In the genomic region with DNA sequence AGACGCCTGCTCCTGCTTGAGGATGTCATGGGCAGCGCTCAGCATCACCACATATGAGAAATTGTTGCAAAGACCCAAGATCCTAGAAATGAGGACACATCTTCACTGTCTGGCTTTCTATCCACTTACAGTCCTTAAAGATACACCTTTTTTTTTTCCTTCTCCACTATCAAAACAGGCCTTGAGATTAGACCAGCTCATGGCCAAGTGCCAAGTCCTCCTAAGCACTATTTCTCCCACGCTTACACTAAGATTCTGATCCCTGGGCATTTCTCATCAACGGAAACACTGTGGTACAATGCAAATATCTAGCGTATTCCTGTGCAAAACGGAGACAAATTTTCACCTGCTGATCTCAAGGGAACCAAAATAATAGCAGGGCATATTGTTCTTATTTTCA, we compare ENCODE assay signal across 22 mouse cellular contexts. TPM values are rescaled to one million over a fixed set of nuclear protein-coding genes. Genes with fewer than 3 reads are reported as not detected.
DNase-seq lines count a peak whose midpoint lies in the region; ATAC-seq and TF ChIP-seq lines count a peak whose summit lies in the region.
"Had no signal": no experiment of that assay in that cellular context is flagged by ENCODE, and none has a peak within 500 bp of the region (broad histone marks: within the 10 kb centered on the region; RNA-seq: fewer than 3 reads in every experiment).

No protein-coding gene starts in this region.

- no peak for TF ChIP-seq EP300 in liver, postnatal 0 days (IDR thresholded peaks at IDR 0.05; ENCODE audit: low read depth)

- intact Hi-C loops in left cerebral cortex, adult 2 months (cut with DNase I), result loop anchor here (2.0 kb wide), 1 partner anchor 113 kb away; the partner anchor contains the start of genes Bola2 and Slx1b

- ATAC-seq in embryonic facial prominence, embryonic 13.5 days (ENCODE audit: insufficient number of reproducible peaks, insufficient read depth, low FRiP score, low TSS enrichment, low read depth), result no peak
- no peak for ATAC-seq in liver, postnatal 0 days
- ATAC-seq in liver, embryonic 12.5 days, result no peak
- no peak for ATAC-seq in embryonic facial prominence, embryonic 14.5 days (ENCODE audit: low read depth)

- TF ChIP-seq CTCF in liver, postnatal 0 days (IDR thresholded peaks at IDR 0.05; ENCODE audit: low read depth), result no peak
- no peak for TF ChIP-seq CTCF in left cerebral cortex, adult 2 months (IDR thresholded peaks at IDR 0.05)

- H3K4me2 ChIP-seq in embryonic facial prominence, embryonic 13.5 days, result peak overlapping the region; percentile 88
- no peak overlapping the region for H3K4me2 ChIP-seq in liver, postnatal 0 days (ENCODE audit: low read depth, low read length)
- no peak overlapping the region for H3K4me2 ChIP-seq in liver, embryonic 12.5 days
- H3K4me2 ChIP-seq in embryonic facial prominence, embryonic 14.5 days (ENCODE audit: low read depth, low read length), result 0 out of 2 replicates have a peak overlapping the region, but pooled peaks have one; percentile 76

- WGBS in embryonic facial prominence, embryonic 13.5 days, result 84% methylated on average over 6 of the region's 6 CpGs
- WGBS in embryonic facial prominence, embryonic 10.5 days, result 92% methylated on average over 6 of the region's 6 CpGs
- 77% methylated on average over 6 of the region's 6 CpGs for WGBS in liver, postnatal 0 days (ENCODE audit: insufficient replicate concordance)
- 81% methylated on average over 6 of the region's 6 CpGs for WGBS in liver, embryonic 12.5 days (ENCODE audit: insufficient replicate concordance)
- WGBS in embryonic facial prominence, embryonic 14.5 days, result 76% methylated on average over 6 of the region's 6 CpGs
- WGBS in limb, embryonic 10.5 days, result 94% methylated on average over 6 of the region's 6 CpGs

- H3K27ac ChIP-seq in embryonic facial prominence, embryonic 13.5 days, result no peak overlapping the region
- H3K27ac ChIP-seq in embryonic facial prominence, embryonic 10.5 days (replicated peaks), result no peak overlapping the region
- H3K27ac ChIP-seq in liver, postnatal 0 days (ENCODE audit: low read depth), result no peak overlapping the region
- no peak overlapping the region for H3K27ac ChIP-seq in liver, embryonic 12.5 days
- H3K27ac ChIP-seq in embryonic facial prominence, embryonic 14.5 days (replicated peaks; ENCODE audit: low read depth, low read length), result no peak overlapping the region
- H3K27ac ChIP-seq in limb, embryonic 10.5 days, result no peak overlapping the region
- no peak overlapping the region for H3K27ac ChIP-seq in left cerebral cortex, adult 2 months
- H3K27ac ChIP-seq: embryonic facial prominence, embryonic 12.5 days; heart, embryonic 10.5 days had no signal

- H3K4me3 ChIP-seq in embryonic facial prominence, embryonic 13.5 days, result 0 out of 2 replicates have a peak overlapping the region, but pooled peaks have one; percentile 11
- H3K4me3 ChIP-seq in embryonic facial prominence, embryonic 10.5 days, result no peak overlapping the region
- H3K4me3 ChIP-seq in liver, postnatal 0 days (ENCODE audit: low read depth, low read length), result no peak overlapping the region
- H3K4me3 ChIP-seq in liver, embryonic 12.5 days, result no peak overlapping the region
- no peak overlapping the region for H3K4me3 ChIP-seq in embryonic facial prominence, embryonic 14.5 days (ENCODE audit: low read depth, low read length)
- 0 out of 2 replicates have a peak overlapping the region, but pooled peaks have one; percentile 67 for H3K4me3 ChIP-seq in limb, embryonic 10.5 days
- no peak overlapping the region for H3K4me3 ChIP-seq in left cerebral cortex, adult 2 months

- H3K36me3 ChIP-seq in embryonic facial prominence, embryonic 13.5 days, result peaks cover 27% of the 10 kb centered on the region
- H3K36me3 ChIP-seq in embryonic facial prominence, embryonic 10.5 days (replicated peaks), result peaks cover 19% of the 10 kb centered on the region; the same call in 1 of the 2 replicates
- peaks cover 10% of the 10 kb centered on the region for H3K36me3 ChIP-seq in liver, postnatal 0 days (replicated peaks; ENCODE audit: insufficient read depth, low read length)
- 0 out of 2 replicates have a peak, but pooled peaks cover 5% of the 10 kb centered on the region for H3K36me3 ChIP-seq in liver, embryonic 12.5 days
- peaks cover 15% of the 10 kb centered on the region for H3K36me3 ChIP-seq in embryonic facial prominence, embryonic 14.5 days (ENCODE audit: control insufficient read depth, insufficient read depth, low read length)
- peaks cover 19% of the 10 kb centered on the region for H3K36me3 ChIP-seq in limb, embryonic 10.5 days

- peaks cover 16% of the 10 kb centered on the region for H3K4me1 ChIP-seq in embryonic facial prominence, embryonic 13.5 days
- peaks cover 21% of the 10 kb centered on the region for H3K4me1 ChIP-seq in embryonic facial prominence, embryonic 10.5 days
- peaks cover 14% of the 10 kb centered on the region for H3K4me1 ChIP-seq in liver, postnatal 0 days (ENCODE audit: insufficient read depth)
- H3K4me1 ChIP-seq in liver, embryonic 12.5 days, result peaks cover 21% of the 10 kb centered on the region
- H3K4me1 ChIP-seq in embryonic facial prominence, embryonic 14.5 days (ENCODE audit: control insufficient read depth, insufficient read depth, low read length), result peaks cover 9% of the 10 kb centered on the region; the same call in 1 of the 2 replicates
- peaks cover 15% of the 10 kb centered on the region for H3K4me1 ChIP-seq in limb, embryonic 10.5 days

- no peaks in the 10 kb centered on the region for H3K9me3 ChIP-seq in embryonic facial prominence, embryonic 13.5 days
- H3K9me3 ChIP-seq in embryonic facial prominence, embryonic 10.5 days, result no peaks in the 10 kb centered on the region
- H3K9me3 ChIP-seq in liver, postnatal 0 days (ENCODE audit: low read length), result no peaks in the 10 kb centered on the region
- no peaks in the 10 kb centered on the region for H3K9me3 ChIP-seq in liver, embryonic 12.5 days (replicated peaks)
- H3K9me3 ChIP-seq in embryonic facial prominence, embryonic 14.5 days (ENCODE audit: control insufficient read depth, low read length), result no peaks in the 10 kb centered on the region
- H3K9me3 ChIP-seq in limb, embryonic 10.5 days (replicated peaks), result no peaks in the 10 kb centered on the region
- H3K9me3 ChIP-seq: embryonic facial prominence, embryonic 12.5 days; heart, embryonic 10.5 days had no signal

- no peak for DNase-seq in embryonic facial prominence, embryonic 10.5 days (ENCODE audit: low spot score)
- no peak for DNase-seq in liver, postnatal 0 days
- DNase-seq in embryonic facial prominence, embryonic 14.5 days (ENCODE audit: low spot score), result no peak
- DNase-seq in limb, embryonic 10.5 days (ENCODE audit: low spot score), result no peak
- no peak for DNase-seq in left cerebral cortex, adult 2 months (ENCODE audit: extremely low spot score in 1 of 2, low spot score in 2 of 2)
- DNase-seq in spleen, adult 18-20 months, result no peak
- DNase-seq: adrenal gland, adult 8-10 months; cerebellum, adult 11 months; cerebellum, postnatal 36 days; gastrocnemius, postnatal 36 days; heart, postnatal 14 days; kidney, adult 11 months; kidney, postnatal 10 days; lung, adult 2 months; lung, postnatal 36 days had no signal

- 0 out of 2 replicates have a peak overlapping the region, but pooled peaks have one; percentile 7 for H3K9ac ChIP-seq in embryonic facial prominence, embryonic 13.5 days
- H3K9ac ChIP-seq in liver, postnatal 0 days (replicated peaks), result 0 out of 2 replicates have a peak overlapping the region, but pooled peaks have one; percentile 16
- no peak overlapping the region for H3K9ac ChIP-seq in liver, embryonic 12.5 days
- H3K9ac ChIP-seq in embryonic facial prominence, embryonic 14.5 days (ENCODE audit: low read depth, low read length), result no peak overlapping the region
- H3K9ac ChIP-seq: embryonic facial prominence, embryonic 12.5 days had no signal

- H3K27me3 ChIP-seq in embryonic facial prominence, embryonic 13.5 days, result peaks cover 18% of the 10 kb centered on the region
- peaks cover 24% of the 10 kb centered on the region for H3K27me3 ChIP-seq in embryonic facial prominence, embryonic 10.5 days (replicated peaks; ENCODE audit: low read depth, poor library complexity, severe bottlenecking)
- H3K27me3 ChIP-seq in liver, postnatal 0 days (ENCODE audit: insufficient read depth, low read length), result no peaks in the 10 kb centered on the region
- H3K27me3 ChIP-seq in liver, embryonic 12.5 days (replicated peaks), result peaks cover 17% of the 10 kb centered on the region
- no peaks in the 10 kb centered on the region for H3K27me3 ChIP-seq in embryonic facial prominence, embryonic 14.5 days (replicated peaks; ENCODE audit: control insufficient read depth, insufficient read depth, low read length)
- H3K27me3 ChIP-seq in limb, embryonic 10.5 days (ENCODE audit: low read depth, poor library complexity, severe bottlenecking), result peaks cover 25% of the 10 kb centered on the region

RNA-seq across cellular contexts. Expression of gene Apobr, which starts 3.1 kb away (rescaled TPM):
- 0.59 and 0.65 TPM in 2 replicates for polyA plus RNA-seq in embryonic facial prominence, embryonic 13.5 days (2015; fragmentation: Nextera tagmentation; extraction: Ambion mirVana)
- polyA plus RNA-seq in embryonic facial prominence, embryonic 10.5 days (2016; fragmentation: Nextera tagmentation; extraction: Ambion mirVana), result 0.29 and 0.41 TPM in 2 replicates
- 3.0 and 4.0 TPM in 2 replicates for polyA plus RNA-seq in liver, postnatal 0 days (2015; fragmentation: Nextera tagmentation; extraction: Ambion mirVana)
- 0.77 and 1.1 TPM in 2 replicates for polyA plus RNA-seq in liver, embryonic 12.5 days (2016; fragmentation: Nextera tagmentation; extraction: Ambion mirVana)
- polyA plus RNA-seq in embryonic facial prominence, embryonic 14.5 days (2014; fragmentation: Nextera tagmentation; extraction: Ambion mirVana), result 0.97 and 1.8 TPM in 2 replicates
- polyA plus RNA-seq in limb, embryonic 10.5 days (2016; fragmentation: Nextera tagmentation; extraction: Ambion mirVana), result 0.29 and 0.51 TPM in 2 replicates
- total RNA-seq in left cerebral cortex, adult 2 months (2021), result 1 to 10 TPM in 1 of 2 experiments, under 1 TPM in 1; 0.45 to 1.2 TPM

RNA-seq across cellular contexts. Expression of gene Cln3, which starts 4.0 kb away (rescaled TPM):
- polyA plus RNA-seq in embryonic facial prominence, embryonic 13.5 days (2015; fragmentation: Nextera tagmentation; extraction: Ambion mirVana), result 34.0 and 37.9 TPM in 2 replicates
- 22.9 and 27.1 TPM in 2 replicates for polyA plus RNA-seq in embryonic facial prominence, embryonic 10.5 days (2016; fragmentation: Nextera tagmentation; extraction: Ambion mirVana)
- polyA plus RNA-seq in liver, postnatal 0 days (2015; fragmentation: Nextera tagmentation; extraction: Ambion mirVana), result 12.3 and 14.6 TPM in 2 replicates
- polyA plus RNA-seq in liver, embryonic 12.5 days (2016; fragmentation: Nextera tagmentation; extraction: Ambion mirVana), result 12.5 TPM in 2 replicates
- 27.8 and 31.8 TPM in 2 replicates for polyA plus RNA-seq in embryonic facial prominence, embryonic 14.5 days (2014; fragmentation: Nextera tagmentation; extraction: Ambion mirVana)
- 27.0 and 27.8 TPM in 2 replicates for polyA plus RNA-seq in limb, embryonic 10.5 days (2016; fragmentation: Nextera tagmentation; extraction: Ambion mirVana)
- 10 to 100 TPM; 24.4 to 30.8 TPM for total RNA-seq in left cerebral cortex, adult 2 months (2021)

RNA-seq across cellular contexts. Expression of gene Il27, which starts 13.1 kb away (rescaled TPM):
- not detected in 2 replicates for polyA plus RNA-seq in embryonic facial prominence, embryonic 13.5 days (2015; fragmentation: Nextera tagmentation; extraction: Ambion mirVana)
- not detected in 2 replicates for polyA plus RNA-seq in embryonic facial prominence, embryonic 10.5 days (2016; fragmentation: Nextera tagmentation; extraction: Ambion mirVana)
- 0.18 and 0.21 TPM in 2 replicates for polyA plus RNA-seq in liver, postnatal 0 days (2015; fragmentation: Nextera tagmentation; extraction: Ambion mirVana)
- polyA plus RNA-seq in liver, embryonic 12.5 days (2016; fragmentation: Nextera tagmentation; extraction: Ambion mirVana), result not detected in 2 replicates
- not detected in 2 replicates for polyA plus RNA-seq in embryonic facial prominence, embryonic 14.5 days (2014; fragmentation: Nextera tagmentation; extraction: Ambion mirVana)
- not detected in 2 replicates for polyA plus RNA-seq in limb, embryonic 10.5 days (2016; fragmentation: Nextera tagmentation; extraction: Ambion mirVana)
- total RNA-seq in left cerebral cortex, adult 2 months (2021), result not detected
- total RNA-seq: adrenal gland, adult 8-10 months; gastrocnemius, postnatal 36 days; heart, postnatal 14 days; left cerebral cortex, adult 8-10 months had no signal
- polyA plus RNA-seq: brain, embryonic 14.5 days; embryonic facial prominence, embryonic 12.5 days; heart, embryonic 10.5 days; limb, embryonic 14.5 days had no signal

RNA-seq across cellular contexts. Expression of gene Eif3c, which starts 15.4 kb away (rescaled TPM):
- 199 and 205 TPM in 2 replicates for polyA plus RNA-seq in embryonic facial prominence, embryonic 13.5 days (2015; fragmentation: Nextera tagmentation; extraction: Ambion mirVana)
- polyA plus RNA-seq in embryonic facial prominence, embryonic 10.5 days (2016; fragmentation: Nextera tagmentation; extraction: Ambion mirVana), result 223 and 224 TPM in 2 replicates
- 78.4 and 90.9 TPM in 2 replicates for polyA plus RNA-seq in liver, postnatal 0 days (2015; fragmentation: Nextera tagmentation; extraction: Ambion mirVana)
- 157 and 164 TPM in 2 replicates for polyA plus RNA-seq in liver, embryonic 12.5 days (2016; fragmentation: Nextera tagmentation; extraction: Ambion mirVana)
- polyA plus RNA-seq in embryonic facial prominence, embryonic 14.5 days (2014; fragmentation: Nextera tagmentation; extraction: Ambion mirVana), result 158 and 167 TPM in 2 replicates
- 230 and 241 TPM in 2 replicates for polyA plus RNA-seq in limb, embryonic 10.5 days (2016; fragmentation: Nextera tagmentation; extraction: Ambion mirVana)
- 100 to 1,000 TPM; 173 to 179 TPM for total RNA-seq in left cerebral cortex, adult 2 months (2021)

RNA-seq across cellular contexts. Expression of gene Nupr1, which starts 49.0 kb away (rescaled TPM):
- polyA plus RNA-seq in embryonic facial prominence, embryonic 13.5 days (2015; fragmentation: Nextera tagmentation; extraction: Ambion mirVana), result 5.5 and 6.1 TPM in 2 replicates
- 0.92 and 1.2 TPM in 2 replicates for polyA plus RNA-seq in embryonic facial prominence, embryonic 10.5 days (2016; fragmentation: Nextera tagmentation; extraction: Ambion mirVana)
- 4.0 and 4.5 TPM in 2 replicates for polyA plus RNA-seq in liver, postnatal 0 days (2015; fragmentation: Nextera tagmentation; extraction: Ambion mirVana)
- 3.2 and 3.7 TPM in 2 replicates for polyA plus RNA-seq in liver, embryonic 12.5 days (2016; fragmentation: Nextera tagmentation; extraction: Ambion mirVana)
- polyA plus RNA-seq in embryonic facial prominence, embryonic 14.5 days (2014; fragmentation: Nextera tagmentation; extraction: Ambion mirVana), result 29.3 and 39.9 TPM in 2 replicates
- 0.45 and 0.78 TPM in 2 replicates for polyA plus RNA-seq in limb, embryonic 10.5 days (2016; fragmentation: Nextera tagmentation; extraction: Ambion mirVana)
- total RNA-seq in left cerebral cortex, adult 2 months (2021), result 10 to 100 TPM; 17.6 to 21.0 TPM

Comparison
In these comparisons a context has a peak if more than half of its experiments do, and no peak if none do; other contexts are left out.
1. H3K4me3 ChIP-seq: peak in embryonic facial prominence, embryonic 13.5 days (single experiment) and limb, embryonic 10.5 days (single experiment); none in embryonic facial prominence, embryonic 10.5 days (single experiment), liver, postnatal 0 days (single experiment), liver, embryonic 12.5 days (single experiment), embryonic facial prominence, embryonic 14.5 days (single experiment) and left cerebral cortex, adult 2 months (single experiment).
2. H3K9ac ChIP-seq: peak in embryonic facial prominence, embryonic 13.5 days (single experiment) and liver, postnatal 0 days (single experiment); none in liver, embryonic 12.5 days (single experiment) and embryonic facial prominence, embryonic 14.5 days (single experiment).
3. H3K4me2 ChIP-seq: peak in embryonic facial prominence, embryonic 13.5 days (single experiment) and embryonic facial prominence, embryonic 14.5 days (single experiment); none in liver, postnatal 0 days (single experiment) and liver, embryonic 12.5 days (single experiment).